Mouse (Mus musculus) adrenal gland, postnatal 36 days (tissue): ENCODE measurements around the gene Cst13. TPM values are rescaled to one million over a fixed set of nuclear protein-coding genes. Genes with fewer than 3 reads are reported as not detected.
"Not testable (repeated sequence)": the region's sequence is repeated elsewhere in the genome, so short reads cannot be mapped to it uniquely, and the experiment has no call there.

Source experiments
- DNase-seq, 2 experiments: peaks; one replicate each; pipeline ENCODE4 v3.0.0; 2021; ENCODE audit warnings: mixed read lengths in 1 of 2
- long read RNA-seq, 2 experiments: library from polyadenylated mRNA; stranded (forward); transcript quantifications; one replicate each; pipeline ENCODE4 v2.0.0; 2021; ENCODE audit warnings: borderline sequencing depth in 2 of 2
- total RNA-seq, 2 experiments: library from RNA; stranded (reverse); gene quantifications; 2 replicates each; pipeline ENCODE4 v1.2.3; 2021

Cst13 gene
- total RNA-seq: not detected
- long read RNA-seq, experiment 1, partial matches to known transcripts: 0 of 1 reads
- long read RNA-seq, experiment 1, other reads (novel, unspliced or antisense): 1 of 1 reads
- long read RNA-seq, experiment 2: 0 reads

DNA sequence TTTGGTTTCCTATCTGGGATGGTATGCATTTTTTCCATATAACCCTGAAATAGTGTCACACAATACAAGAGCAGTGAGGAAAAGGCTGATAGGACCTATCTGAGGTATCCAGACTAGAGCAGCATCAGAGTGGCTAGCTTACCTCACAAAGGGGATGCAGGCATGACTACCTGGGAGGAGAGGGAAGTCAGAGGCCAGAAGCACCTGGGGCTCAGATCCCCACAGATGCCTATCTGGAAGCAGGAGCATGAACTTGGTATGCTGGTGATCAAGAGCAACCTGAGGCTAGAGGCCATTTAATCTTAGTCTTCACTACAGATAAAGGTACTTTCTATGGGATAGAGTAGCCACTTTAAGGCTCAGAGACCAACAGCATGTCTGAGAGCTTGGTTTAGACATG is at the start of gene Cst13:
Gene Cst13, plus strand, starts transcription at position 173 of the 400 bp plus-strand sequence.
- DNase-seq: no peak

DNA sequence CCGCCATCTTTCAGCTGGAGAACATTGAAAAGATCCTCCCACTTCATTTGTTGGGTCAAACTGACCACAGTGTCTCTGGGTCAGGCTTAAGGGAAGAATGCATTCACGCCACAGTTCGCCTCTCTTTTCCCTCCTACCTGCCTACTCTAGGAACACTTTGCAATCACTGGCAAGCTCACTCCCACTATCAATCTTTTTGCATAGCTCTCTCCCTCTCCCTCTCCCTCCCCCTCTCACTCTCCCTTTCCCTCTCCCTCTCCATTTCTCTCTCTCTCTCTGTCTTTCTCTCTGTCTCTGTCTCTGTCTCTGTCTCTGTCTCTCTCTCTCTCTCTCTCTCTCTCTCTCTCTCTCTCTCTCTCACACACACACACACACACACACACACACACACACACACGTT is 48.5 kb upstream of the Cst13 start, which contains the start of gene Cst11:
Gene Cst11, minus strand, starts transcription at position 101 of the 400 bp plus-strand sequence.
- not testable (repeated sequence) for DNase-seq

DNA sequence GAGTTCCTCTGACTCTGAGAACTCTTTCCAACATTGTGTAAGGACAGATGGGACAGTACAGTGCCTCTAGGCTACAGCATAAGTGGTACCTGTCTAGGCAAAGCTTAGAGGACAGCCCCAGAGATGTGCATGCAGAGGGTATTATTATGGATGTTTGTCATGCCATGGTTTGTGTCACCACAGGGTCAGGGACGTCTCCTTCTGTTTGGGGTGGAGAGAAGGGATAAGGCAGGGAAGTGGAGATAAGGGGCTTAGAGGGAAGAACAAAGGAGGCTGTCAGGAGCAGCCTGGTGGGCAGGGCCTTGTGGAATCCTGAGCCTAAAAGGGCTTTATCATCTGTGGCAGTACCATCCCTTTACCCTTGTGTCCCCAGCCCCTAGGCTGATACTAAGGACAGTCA is 38.2 kb upstream of the Cst13 start, which contains the start of gene 8030411F24Rik:
Gene 8030411F24Rik, plus strand, starts transcription at position 301 of the 400 bp plus-strand sequence.
- DNase-seq: no peak

DNA sequence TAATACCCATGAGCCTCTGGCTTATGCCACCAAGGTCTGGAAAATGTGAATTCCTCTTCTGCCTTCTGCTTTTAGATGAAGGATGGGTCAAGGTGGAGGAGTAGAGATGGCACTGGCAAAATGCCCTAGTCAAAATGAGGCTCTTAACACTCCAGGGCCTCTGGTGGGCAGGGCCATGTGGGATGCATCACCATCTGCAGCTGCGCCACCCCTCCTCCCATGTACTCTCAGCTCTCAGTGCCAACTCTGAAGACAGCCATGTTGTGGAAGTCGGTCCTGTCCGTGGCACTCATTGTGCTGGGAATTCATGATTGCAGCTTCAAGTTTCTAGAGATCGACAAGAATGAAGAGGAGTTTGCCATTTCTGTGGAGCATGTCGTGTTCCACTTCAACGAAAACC is 30.7 kb upstream of the Cst13 start, which contains the start of gene Cst12:
Gene Cst12, plus strand, starts transcription at position 220 of the 400 bp plus-strand sequence.
- DNase-seq: no peak

DNA sequence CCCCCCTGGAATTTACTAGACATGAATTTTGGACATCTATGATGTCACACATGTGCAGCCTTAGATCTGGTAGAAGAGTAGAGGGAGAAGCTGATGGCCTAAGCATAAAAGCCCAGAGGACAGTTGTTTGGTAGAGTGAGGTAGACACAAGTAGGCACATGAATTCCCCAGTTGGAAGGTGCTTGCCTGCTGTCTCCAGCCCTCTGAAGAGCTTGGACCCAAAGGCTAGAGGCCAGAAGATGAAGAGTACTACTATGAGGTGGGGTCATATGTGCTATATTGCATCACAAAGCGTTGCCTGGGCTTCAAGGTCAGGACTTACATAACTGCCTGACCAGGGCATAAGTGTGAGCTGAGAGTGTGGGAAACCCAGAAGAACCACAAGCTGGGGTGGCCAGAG is 21.4 kb upstream of the Cst13 start, which contains the start of gene Cst8:
Gene Cst8, plus strand, starts transcription at position 301 of the 400 bp plus-strand sequence.
- DNase-seq: peak in 1 of 2 experiments; percentile 17

DNA sequence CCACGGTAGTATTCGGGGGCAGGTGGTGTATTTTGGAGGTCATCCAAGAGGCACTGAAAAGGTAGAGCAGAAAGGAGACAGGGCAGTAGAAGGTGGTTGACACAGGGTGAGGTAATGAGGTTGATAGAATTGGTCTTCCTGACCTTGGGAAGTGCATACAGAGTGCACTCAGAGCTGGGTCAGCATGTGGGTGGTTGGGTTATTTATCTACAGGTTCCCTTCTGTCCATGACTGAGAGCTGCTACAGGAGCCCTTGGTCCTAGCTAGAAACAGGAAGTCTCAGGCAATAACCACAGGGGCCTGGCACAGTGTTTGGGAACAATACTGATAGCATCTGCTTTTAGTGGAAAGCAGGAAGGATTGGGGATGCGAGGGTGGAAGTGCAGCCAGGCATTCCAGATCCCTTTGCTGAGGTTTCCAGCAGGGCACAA is 18.4 kb upstream of the Cst13 start:
- DNase-seq: no peak

DNA sequence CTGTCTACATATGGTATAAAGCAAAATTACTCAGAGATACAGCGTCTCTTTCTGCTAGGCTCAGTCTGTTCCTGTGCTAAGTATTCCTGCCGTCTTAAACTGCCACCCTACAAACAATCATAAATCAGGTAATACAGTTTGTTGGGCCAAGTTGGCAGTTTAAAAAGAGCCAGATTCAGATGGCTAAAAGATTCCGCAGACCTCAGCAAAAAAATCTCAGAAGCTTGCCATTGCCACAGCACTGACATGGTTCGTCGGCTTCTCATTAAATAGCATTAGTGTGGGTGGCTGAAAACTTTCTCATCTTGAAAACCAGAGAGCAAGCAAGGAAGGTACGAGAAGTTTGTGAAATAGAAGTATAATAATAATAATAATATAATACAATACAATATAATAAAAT is 13.2 kb upstream of the Cst13 start:
- no peak for DNase-seq

DNA sequence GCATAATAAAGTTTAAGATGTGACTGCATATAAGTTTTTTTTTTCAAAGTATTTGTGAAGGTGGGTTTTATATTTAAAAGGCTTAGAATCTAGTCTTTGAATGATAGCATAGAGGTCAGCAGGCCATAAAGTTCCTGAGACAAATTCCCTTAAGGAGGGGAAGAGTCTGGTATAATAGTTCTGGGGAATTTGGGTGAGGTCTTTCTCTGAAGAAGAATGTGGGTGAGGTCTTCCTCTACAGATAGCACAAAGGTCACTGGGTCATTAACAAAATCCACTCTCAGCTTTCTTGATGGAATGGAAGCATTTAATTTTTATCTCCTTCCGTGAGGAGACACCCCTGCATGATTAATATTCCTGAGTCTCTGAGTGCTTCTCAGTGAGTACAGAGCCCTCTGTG is 6.1 kb downstream of the Cst13 start:
- DNase-seq: no peak

DNA sequence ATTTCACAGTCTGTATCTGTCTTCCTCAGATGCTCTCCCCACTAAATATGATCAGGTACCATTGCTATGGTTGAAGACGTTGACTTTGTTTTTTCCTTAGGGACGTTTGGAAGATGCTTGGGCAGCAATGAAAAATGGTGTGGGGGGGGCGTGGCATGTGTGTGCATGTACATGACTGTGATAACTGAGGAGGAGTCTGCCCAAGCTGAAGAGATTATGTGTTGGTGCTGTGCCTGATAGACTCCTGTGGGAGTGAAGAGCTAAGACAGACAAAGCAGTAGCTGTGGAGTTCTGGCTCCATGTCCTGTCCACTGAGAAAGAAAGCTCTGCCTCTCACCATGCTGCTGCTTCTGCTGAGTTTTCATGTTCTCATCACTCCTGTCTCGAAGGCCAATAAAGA is 15.0 kb downstream of the Cst13 start, which contains the start of gene Cst9:
Gene Cst9, plus strand, starts transcription at position 236 of the 400 bp plus-strand sequence.
- no peak for DNase-seq

DNA sequence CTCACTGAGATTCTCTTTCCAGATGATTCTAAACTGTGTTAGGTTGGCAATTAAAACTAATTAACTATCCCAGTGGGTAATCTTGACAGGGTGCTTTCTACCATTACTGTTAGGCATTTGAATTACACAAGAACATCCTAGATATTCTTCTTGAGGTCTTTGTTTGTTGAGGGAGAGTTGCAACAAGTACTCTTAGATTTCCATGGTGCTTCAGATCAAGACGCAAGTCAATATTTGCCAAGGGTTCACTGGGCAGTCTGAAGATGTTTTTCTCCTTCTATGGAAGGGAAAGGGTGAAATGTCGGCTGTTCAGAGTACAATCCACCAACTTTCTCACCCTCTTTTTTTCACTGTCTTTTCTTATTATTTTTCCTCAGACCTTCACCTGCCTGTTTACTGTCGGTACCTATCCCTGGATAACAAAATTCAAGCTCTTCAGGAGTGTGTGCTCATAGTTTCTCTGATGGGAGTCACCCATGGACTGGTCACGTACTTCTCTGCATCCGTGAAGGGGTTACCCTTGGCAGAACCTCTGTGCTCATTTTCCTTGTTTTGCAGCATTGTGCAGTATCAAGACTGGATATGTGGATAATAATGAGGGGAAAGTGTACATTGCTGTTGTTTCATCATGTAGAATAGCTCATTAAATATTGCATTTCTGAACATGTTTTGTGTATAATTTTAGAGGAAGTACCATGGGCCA is 18.3 kb downstream of the Cst13 start:
- DNase-seq: no peak

DNA sequence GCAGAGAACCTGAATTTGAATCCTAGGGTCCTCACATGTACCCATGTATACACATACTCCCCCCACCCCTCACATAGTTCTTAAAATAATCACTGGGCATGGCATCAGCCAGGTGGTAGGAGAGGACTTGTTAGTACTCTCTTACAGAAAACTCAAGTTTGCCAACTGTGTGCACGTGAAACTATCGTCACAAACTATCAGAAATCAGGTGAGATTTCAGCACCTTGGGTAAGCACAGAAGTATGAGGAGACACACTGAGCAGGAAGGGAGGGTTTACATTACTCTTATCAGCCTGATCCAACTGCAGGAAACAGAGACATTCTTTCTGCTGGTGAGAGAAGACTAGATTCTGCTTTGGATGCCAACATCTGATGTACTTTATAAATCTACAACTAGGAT is 19.3 kb downstream of the Cst13 start:
- no peak for DNase-seq

DNA sequence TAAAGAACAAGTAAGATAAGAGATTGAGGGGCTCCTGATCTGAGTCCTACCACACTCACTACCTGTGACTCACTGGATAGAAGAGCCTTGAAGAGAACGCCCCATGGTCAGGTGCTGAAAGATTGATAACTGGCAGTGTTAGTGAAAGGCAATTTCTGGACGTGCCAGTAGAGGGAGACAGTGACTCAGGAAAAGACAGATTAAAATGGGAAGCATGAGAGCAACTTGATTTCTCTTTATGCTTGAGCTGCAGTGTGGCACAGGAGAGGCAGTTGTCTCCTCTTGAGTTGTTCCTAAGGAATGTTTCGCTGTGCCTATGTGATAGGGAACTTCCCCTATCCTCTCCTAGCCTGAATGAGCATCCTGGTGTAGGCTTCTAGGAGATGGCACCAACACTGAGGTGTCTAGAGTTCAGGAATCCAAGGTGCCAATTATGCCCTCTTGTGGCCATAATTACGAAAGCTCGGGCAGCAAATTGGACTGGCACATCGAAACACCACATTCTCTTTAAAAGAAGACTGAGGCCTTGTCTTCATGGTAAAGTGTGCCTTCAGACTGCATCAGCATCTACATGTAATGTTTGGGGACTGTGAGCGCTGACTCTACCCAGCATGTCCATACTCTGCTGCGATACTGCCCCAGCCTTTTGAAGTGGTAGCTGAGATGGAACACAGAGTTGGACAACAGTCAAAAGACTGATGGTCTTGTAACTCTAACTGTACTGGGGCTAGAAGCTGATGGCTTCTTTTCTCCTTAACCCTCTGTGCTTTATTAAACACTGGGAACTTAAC is 31.4 kb downstream of the Cst13 start:
- peak; percentile 73 to 79 for DNase-seq

DNA sequence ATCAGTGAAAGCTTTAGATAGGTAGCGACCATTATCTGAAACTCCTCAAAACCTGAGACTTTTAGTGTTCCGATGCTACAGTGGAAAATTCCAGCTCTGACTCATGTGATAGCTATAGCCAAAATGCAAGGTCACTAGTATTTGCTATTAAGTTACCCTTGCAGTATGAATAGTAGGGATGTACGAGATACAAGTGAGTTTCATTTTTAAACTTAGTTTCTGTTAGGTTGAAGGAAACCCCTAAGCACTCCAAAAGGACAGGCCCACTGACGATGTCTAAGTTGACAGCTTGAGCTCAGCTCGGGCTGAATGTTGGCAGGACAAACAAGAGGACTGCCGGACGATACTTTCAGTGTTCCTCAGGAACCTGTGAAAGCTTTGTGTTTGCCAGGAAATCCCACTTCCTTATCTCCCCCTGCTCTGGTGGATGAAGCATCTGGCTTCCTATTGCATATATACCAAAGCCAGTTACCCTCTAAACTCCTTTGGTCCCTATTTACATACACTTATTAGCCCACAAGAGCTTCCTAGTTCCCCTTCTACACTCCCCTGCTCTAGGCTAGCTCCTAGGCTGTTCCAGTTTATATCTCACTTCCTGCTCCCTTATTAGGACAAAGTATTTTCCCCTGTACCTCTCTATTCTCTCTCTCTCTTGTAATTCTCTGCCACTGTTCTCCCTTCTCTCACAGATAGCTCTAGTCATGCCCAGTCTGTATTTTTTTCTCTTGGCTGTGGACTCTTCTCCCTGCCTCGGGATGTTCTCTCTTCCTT is 36.9 kb downstream of the Cst13 start:
- peak; percentile 19 to 33 for DNase-seq

DNA sequence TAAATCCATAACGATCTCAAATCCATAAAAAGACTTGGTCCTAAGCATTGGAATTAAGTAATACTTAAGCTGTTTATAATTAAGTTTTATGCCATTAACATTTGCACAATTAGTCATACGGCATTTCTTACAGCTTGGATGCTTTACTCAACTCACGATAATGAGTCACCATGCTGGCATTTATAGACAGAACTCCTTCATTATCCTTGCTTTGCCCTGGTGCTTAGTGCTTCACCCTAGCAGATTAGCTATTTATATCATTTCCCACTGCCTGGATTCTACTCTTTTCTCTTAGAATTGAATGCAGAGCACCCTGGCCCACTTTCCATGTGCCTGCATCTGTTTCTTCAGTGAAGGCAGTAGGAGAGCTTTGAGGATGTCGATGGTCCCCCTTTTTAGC is 37.6 kb downstream of the Cst13 start:
- DNase-seq: no peak

DNA sequence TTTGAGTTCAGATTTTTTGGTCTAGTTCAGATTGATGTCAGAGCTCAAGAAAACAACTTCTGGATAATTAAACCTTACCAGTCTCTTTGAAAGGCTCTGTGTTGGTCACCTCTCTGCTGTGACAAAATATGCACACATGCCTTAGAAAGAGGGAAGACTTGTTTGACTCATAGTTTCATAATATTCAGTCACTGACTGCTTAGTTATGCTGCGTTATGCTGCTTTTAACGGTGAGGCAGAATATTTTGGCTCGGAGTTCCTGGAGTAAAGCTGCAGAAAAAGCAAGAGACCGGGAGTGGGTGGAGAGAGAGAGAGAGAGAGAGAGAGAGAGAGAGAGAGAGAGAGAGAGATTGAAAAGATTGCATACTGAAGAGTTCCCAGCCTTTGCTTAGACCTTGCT is 41.1 kb downstream of the Cst13 start:
- DNase-seq: no peak

DNA sequence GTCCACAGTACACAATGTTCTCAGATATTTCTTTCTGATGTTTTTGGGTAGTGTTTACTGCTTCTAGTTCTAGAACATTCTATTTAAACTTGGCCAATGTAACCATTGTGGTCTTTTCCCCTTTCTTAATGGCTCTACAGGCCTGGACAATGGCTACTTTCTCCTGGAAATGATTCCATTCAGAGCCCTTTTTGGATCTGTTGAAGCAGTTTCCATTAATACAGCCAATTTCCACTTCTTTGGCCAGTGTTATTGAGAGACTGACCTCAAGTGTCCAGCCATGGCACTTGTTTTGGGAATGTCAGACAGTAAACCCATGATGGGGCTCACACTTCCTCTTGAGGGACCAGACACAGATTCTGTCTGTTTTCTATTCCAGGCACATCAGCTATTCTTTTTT is 41.8 kb downstream of the Cst13 start:
- no peak for DNase-seq

DNA sequence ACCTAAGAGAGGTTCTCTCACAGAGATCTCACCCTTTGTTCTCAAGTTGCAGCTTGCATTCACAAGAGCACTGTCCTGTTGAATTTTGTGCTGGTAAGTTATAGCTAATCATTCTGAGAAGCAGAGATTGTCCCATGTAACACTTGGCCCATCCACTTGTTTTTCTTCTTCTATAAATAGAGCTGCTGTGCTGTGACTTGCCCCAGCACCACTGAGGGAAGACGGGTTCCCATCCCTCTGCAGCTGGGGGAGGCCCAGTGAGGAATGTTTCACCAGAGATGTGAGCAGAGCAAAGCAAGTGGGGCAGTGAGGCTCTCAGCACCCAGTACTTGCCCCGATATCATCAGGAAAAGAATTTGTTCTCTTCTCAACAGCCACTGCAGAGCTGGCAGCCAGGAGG is 45.1 kb downstream of the Cst13 start, which contains the start of gene 9230104L09Rik:
Gene 9230104L09Rik, minus strand, starts transcription at position 73 of the 400 bp plus-strand sequence.
- peak in 1 of 2 experiments; percentile 10 for DNase-seq

DNA sequence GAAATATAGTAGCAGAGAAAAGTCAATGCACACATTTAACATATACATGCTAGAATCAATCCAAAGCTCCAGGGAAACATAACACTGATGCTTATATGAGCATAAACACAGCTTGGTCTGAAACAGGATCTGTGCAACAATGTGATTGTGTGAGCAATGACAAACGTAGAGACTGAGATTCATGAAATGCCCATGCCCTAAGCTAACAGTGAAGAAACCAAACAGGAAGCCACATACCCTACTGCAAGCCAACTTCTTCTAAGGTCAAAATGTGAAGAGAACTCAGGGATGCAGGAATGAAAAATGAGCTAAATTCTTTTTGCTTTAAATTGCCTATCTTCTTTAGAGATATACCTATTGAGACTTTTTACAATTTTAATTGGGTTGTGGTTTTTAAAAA is 49.1 kb downstream of the Cst13 start:
- DNase-seq: no peak

DNA sequence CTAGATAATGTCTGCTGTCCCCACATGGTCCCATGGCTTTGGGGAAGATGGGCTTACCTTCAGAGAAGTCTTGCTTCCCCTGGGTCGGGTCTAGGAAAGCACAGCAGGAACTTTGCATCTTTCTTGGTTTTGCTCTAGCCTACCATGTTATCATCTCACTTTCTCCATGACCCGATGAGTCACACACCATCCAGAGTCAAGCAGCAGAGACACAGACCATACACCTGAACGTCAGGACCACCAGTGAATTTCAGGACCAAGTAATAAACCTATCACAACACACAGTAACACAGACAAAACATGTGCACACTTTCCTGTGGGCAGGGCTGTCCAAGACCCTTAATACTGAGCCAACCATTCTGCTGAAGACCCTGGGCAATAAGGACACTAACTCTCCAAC is 50.6 kb downstream of the Cst13 start:
- no peak for DNase-seq

DNA sequence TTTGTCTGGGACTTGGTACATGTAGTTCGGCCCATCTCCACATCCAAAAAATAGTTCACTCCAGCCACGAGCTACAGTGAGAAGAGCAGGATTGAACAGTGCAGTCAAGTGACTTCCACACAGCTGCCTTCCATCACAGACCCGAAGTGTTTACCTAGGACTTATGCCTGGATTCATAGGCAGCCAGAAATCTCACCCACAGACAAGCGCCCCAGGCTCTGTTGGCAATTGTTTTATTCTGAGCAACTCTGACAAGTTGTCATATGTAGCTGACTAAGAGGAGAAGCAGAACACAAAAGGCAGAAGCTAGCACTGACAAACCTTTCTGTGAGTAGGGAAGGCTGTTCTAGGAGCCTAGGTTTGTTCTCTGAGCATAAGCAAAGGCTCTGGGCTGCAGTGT is 53.0 kb downstream of the Cst13 start:
- no peak for DNase-seq

DNA sequence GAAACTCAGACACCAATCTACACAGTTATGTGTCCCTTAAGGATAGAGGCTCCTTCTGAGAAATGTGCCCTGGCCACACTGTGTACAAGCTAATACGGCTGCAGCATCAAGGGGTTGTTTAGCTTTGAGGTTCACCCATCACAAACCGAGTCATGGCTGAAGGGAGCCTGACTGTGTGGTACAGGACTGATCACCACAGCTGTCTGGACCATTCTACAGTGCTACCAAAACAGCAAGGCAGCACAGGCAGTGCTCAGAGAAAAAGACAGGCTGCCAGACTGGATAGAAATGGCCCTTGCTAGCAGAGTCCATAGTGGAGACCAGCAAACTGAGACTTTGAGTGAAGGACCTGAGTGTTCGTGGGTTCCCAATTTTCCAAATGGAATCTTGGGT is 54.3 kb downstream of the Cst13 start:
- no peak for DNase-seq
